Mouse (Mus musculus): ENCODE measurements around the gene Ankrd28.

Ankrd28 gene

GRCm38 (mm10) chr14:31665566-31665940 lies 164.9 kb downstream of the Ankrd28 start:
- no peak for DNase-seq (ENCODE audit: low spot score in 2 of 2)

- peak in 1 of 2 experiments; percentile 7 for DNase-seq (ENCODE audit: low spot score in 2 of 2)
Observed at GRCm38 (mm10) chr14:31664903-31665565, 165.4 kb downstream of the Ankrd28 start.

- DNase-seq (ENCODE audit: low spot score in 2 of 2) = peak in 1 of 2 experiments; percentile 29
Observed at GRCm38 (mm10) chr14:31664100-31664902, 166.2 kb downstream of the Ankrd28 start.

- DNase-seq (ENCODE audit: low spot score in 2 of 2) = peak in 1 of 2 experiments; percentile 12
Observed at GRCm38 (mm10) chr14:31663376-31664099, 166.9 kb downstream of the Ankrd28 start.

GRCm38 (mm10) chr14:31662555-31663211 lies 167.8 kb downstream of the Ankrd28 start:
- peak in 1 of 2 experiments; percentile 34 for DNase-seq (ENCODE audit: low spot score in 2 of 2)

- peak; percentile 78 to 85 for DNase-seq (ENCODE audit: low spot score in 2 of 2)
Observed at GRCm38 (mm10) chr14:31661671-31662554, 168.5 kb downstream of the Ankrd28 start.

- peak in 1 of 2 experiments; percentile 24 for DNase-seq (ENCODE audit: low spot score in 2 of 2)
Observed at GRCm38 (mm10) chr14:31660312-31661093, 169.9 kb downstream of the Ankrd28 start.

GRCm38 (mm10) chr14:31659501-31660181 lies 170.8 kb downstream of the Ankrd28 start:
- peak in 1 of 2 experiments; percentile 40 for DNase-seq (ENCODE audit: low spot score in 2 of 2)

GRCm38 (mm10) chr14:31658126-31658680 lies 172.2 kb downstream of the Ankrd28 start:
- peak in 1 of 2 experiments; percentile 8 for DNase-seq (ENCODE audit: low spot score in 2 of 2)

GRCm38 (mm10) chr14:31656857-31657645 lies 173.4 kb downstream of the Ankrd28 start:
- peak; percentile 34 to 75 for DNase-seq (ENCODE audit: low spot score in 2 of 2)

- DNase-seq (ENCODE audit: low spot score in 2 of 2) = peak in 1 of 2 experiments; percentile 1
Observed at GRCm38 (mm10) chr14:31656386-31656785, 174.1 kb downstream of the Ankrd28 start.

GRCm38 (mm10) chr14:31655406-31655805 lies 175.0 kb downstream of the Ankrd28 start:
- DNase-seq (ENCODE audit: low spot score in 2 of 2) = peak in 1 of 2 experiments; percentile 4

- DNase-seq (ENCODE audit: low spot score in 2 of 2) = peak in 1 of 2 experiments; percentile 1
Observed at GRCm38 (mm10) chr14:31654816-31655215, 175.6 kb downstream of the Ankrd28 start.

GRCm38 (mm10) chr14:31653101-31653875 lies 177.2 kb downstream of the Ankrd28 start:
- peak in 1 of 2 experiments; percentile 1 for DNase-seq (ENCODE audit: low spot score in 2 of 2)

GRCm38 (mm10) chr14:31652624-31653023 lies 177.8 kb downstream of the Ankrd28 start:
- no peak for DNase-seq (ENCODE audit: low spot score in 2 of 2)

- DNase-seq (ENCODE audit: low spot score in 2 of 2) = no peak
Observed at GRCm38 (mm10) chr14:31652106-31652505, 178.3 kb downstream of the Ankrd28 start.

GRCm38 (mm10) chr14:31651206-31651605 lies 179.2 kb downstream of the Ankrd28 start:
- no peak for DNase-seq (ENCODE audit: low spot score in 2 of 2)
